Mouse (Mus musculus) ES-E14 (cell line): ENCODE results near the gene Fam171a2.

ENCODE experiments used
- ZC3H11A ChIP-seq: IDR thresholded peaks from 2 replicates; pipeline ENCODE4 v1.6.1; 2012; ENCODE audit warnings: low read depth, mild to moderate bottlenecking, inconsistent platforms, low read length, borderline replicate concordance
- ZNF384 ChIP-seq: IDR thresholded peaks from 2 replicates; pipeline ENCODE4 v1.6.1; 2012; ENCODE audit warnings: low read depth, low read length, inconsistent platforms

GRCm38 (mm10) chr11:102469648-102470357 is 22.3 kb upstream of the Fam171a2 start, which contains the start of gene Itga2b:
- TF ChIP-seq ZC3H11A (no peak), ZNF384 (no peak)
